Mouse (Mus musculus): Measurements from ENCODE around the gene Pnpla1. TPM values are rescaled to one million over a fixed set of nuclear protein-coding genes. Genes with fewer than 3 reads are reported as not detected.
"Not testable (repeated sequence)": the region's sequence is repeated elsewhere in the genome, so short reads cannot be mapped to it uniquely, and the experiment has no call there.

Gene Pnpla1
- polyA plus RNA-seq (2014; fragmentation: Nextera tagmentation; extraction: Ambion mirVana) = not detected in 2 replicates

GRCm38 (mm10) chr17:28858205-28858604 is at the start of gene Pnpla1:
TSS of gene Pnpla1 (plus strand) at chr17:28858411.
- H3K36me3 ChIP-seq (ENCODE audit: control insufficient read depth, insufficient read depth, low read length) = no peaks in the 10 kb centered on the region
- WGBS = 38% methylated on average over 12 of the region's 12 CpGs
- no peak within 1 kb of the TSS for H3K9ac ChIP-seq (ENCODE audit: low read depth, low read length)
- H3K27ac ChIP-seq (ENCODE audit: low read depth, low read length) = no peak within 1 kb of the TSS
- no peak within 1 kb of the TSS for H3K4me3 ChIP-seq (ENCODE audit: low read depth, low read length)
- ATAC-seq (ENCODE audit: low FRiP score) (no peak), DNase-seq (ENCODE audit: low spot score) (peak; percentile 31)
- H3K4me1 ChIP-seq (replicated peaks; ENCODE audit: control insufficient read depth, insufficient read depth, low read length) = no peaks in the 10 kb centered on the region
- no peaks in the 10 kb centered on the region for H3K27me3 ChIP-seq (ENCODE audit: control insufficient read depth, insufficient read depth, low read length)
- no peak within 1 kb of the TSS for H3K4me2 ChIP-seq (replicated peaks; ENCODE audit: low read depth, low read length)
- H3K9me3 ChIP-seq (ENCODE audit: control insufficient read depth, low read length) = peaks cover 2% of the 10 kb centered on the region; the same call in 1 of the 2 replicates

GRCm38 (mm10) chr17:28808714-28809113 is 49.5 kb upstream of the Pnpla1 start:
- ATAC-seq (ENCODE audit: low FRiP score) (no peak), DNase-seq (ENCODE audit: low spot score) (no peak)
- H3K27ac ChIP-seq (ENCODE audit: low read depth, low read length) = no peak overlapping the region
- H3K9ac ChIP-seq (ENCODE audit: low read depth, low read length) = no peak overlapping the region
- H3K27me3 ChIP-seq (ENCODE audit: control insufficient read depth, insufficient read depth, low read length) = no peaks in the 10 kb centered on the region
- no peaks in the 10 kb centered on the region for H3K4me1 ChIP-seq (replicated peaks; ENCODE audit: control insufficient read depth, insufficient read depth, low read length)
- 95% methylated on average over 8 of the region's 8 CpGs for WGBS
- no peak overlapping the region for H3K4me3 ChIP-seq (ENCODE audit: low read depth, low read length)
- no peak overlapping the region for H3K4me2 ChIP-seq (replicated peaks; ENCODE audit: low read depth, low read length)
- H3K9me3 ChIP-seq (ENCODE audit: control insufficient read depth, low read length) = no peaks in the 10 kb centered on the region
- H3K36me3 ChIP-seq (ENCODE audit: control insufficient read depth, insufficient read depth, low read length) = peaks cover 17% of the 10 kb centered on the region; the same call in 1 of the 2 replicates

GRCm38 (mm10) chr17:28809175-28809831 is 48.9 kb upstream of the Pnpla1 start:
- ATAC-seq (ENCODE audit: low FRiP score) (no peak), DNase-seq (ENCODE audit: low spot score) (no peak)
- Histone ChIP-seq H3K27me3 (ENCODE audit: control insufficient read depth, insufficient read depth, low read length) (no peaks in the 10 kb centered on the region), H3K9ac (ENCODE audit: low read depth, low read length) (no peak overlapping the region), H3K4me2 (replicated peaks; ENCODE audit: low read depth, low read length) (no peak overlapping the region), H3K36me3 (ENCODE audit: control insufficient read depth, insufficient read depth, low read length) (peaks cover 19% of the 10 kb centered on the region; the same call in 1 of the 2 replicates), H3K4me3 (ENCODE audit: low read depth, low read length) (no peak overlapping the region), H3K9me3 (ENCODE audit: control insufficient read depth, low read length) (no peaks in the 10 kb centered on the region), H3K4me1 (replicated peaks; ENCODE audit: control insufficient read depth, insufficient read depth, low read length) (no peaks in the 10 kb centered on the region), H3K27ac (ENCODE audit: low read depth, low read length) (no peak overlapping the region)
- WGBS = 94% methylated on average over 10 of the region's 10 CpGs

GRCm38 (mm10) chr17:28812345-28812744 is 45.9 kb upstream of the Pnpla1 start:
- WGBS = 96% methylated on average over 10 of the region's 10 CpGs

GRCm38 (mm10) chr17:28814529-28815097 is 43.6 kb upstream of the Pnpla1 start:
- no peak overlapping the region for H3K27ac ChIP-seq (ENCODE audit: low read depth, low read length)
- no peak overlapping the region for H3K4me3 ChIP-seq (ENCODE audit: low read depth, low read length)
- no peak overlapping the region for H3K9ac ChIP-seq (ENCODE audit: low read depth, low read length)
- no peaks in the 10 kb centered on the region for H3K27me3 ChIP-seq (ENCODE audit: control insufficient read depth, insufficient read depth, low read length)
- no peak overlapping the region for H3K4me2 ChIP-seq (replicated peaks; ENCODE audit: low read depth, low read length)
- DNase-seq (ENCODE audit: low spot score) (no peak), ATAC-seq (ENCODE audit: low FRiP score) (no peak)
- 96% methylated on average over 18 of the region's 18 CpGs for WGBS
- H3K4me1 ChIP-seq (replicated peaks; ENCODE audit: control insufficient read depth, insufficient read depth, low read length) = no peaks in the 10 kb centered on the region
- no peaks in the 10 kb centered on the region for H3K9me3 ChIP-seq (ENCODE audit: control insufficient read depth, low read length)
- peaks cover 30% of the 10 kb centered on the region for H3K36me3 ChIP-seq (ENCODE audit: control insufficient read depth, insufficient read depth, low read length)

More at GRCm38 (mm10) chr17:28812345-28812744, 45.9 kb upstream of the Pnpla1 start:
- Histone ChIP-seq H3K4me3 (ENCODE audit: low read depth, low read length) (no peak overlapping the region), H3K27me3 (ENCODE audit: control insufficient read depth, insufficient read depth, low read length) (no peaks in the 10 kb centered on the region), H3K9me3 (ENCODE audit: control insufficient read depth, low read length) (no peaks in the 10 kb centered on the region), H3K36me3 (ENCODE audit: control insufficient read depth, insufficient read depth, low read length) (peaks cover 16% of the 10 kb centered on the region; the same call in 1 of the 2 replicates), H3K27ac (ENCODE audit: low read depth, low read length) (no peak overlapping the region), H3K9ac (ENCODE audit: low read depth, low read length) (no peak overlapping the region), H3K4me2 (replicated peaks; ENCODE audit: low read depth, low read length) (no peak overlapping the region), H3K4me1 (replicated peaks; ENCODE audit: control insufficient read depth, insufficient read depth, low read length) (no peaks in the 10 kb centered on the region)
- DNase-seq (ENCODE audit: low spot score) = no peak
- no peak for ATAC-seq (ENCODE audit: low FRiP score)

- Histone ChIP-seq H3K4me1 (replicated peaks; ENCODE audit: control insufficient read depth, insufficient read depth, low read length) (no peaks in the 10 kb centered on the region), H3K9ac (ENCODE audit: low read depth, low read length) (no peak overlapping the region), H3K27ac (ENCODE audit: low read depth, low read length) (no peak overlapping the region), H3K9me3 (ENCODE audit: control insufficient read depth, low read length) (no peaks in the 10 kb centered on the region), H3K4me3 (ENCODE audit: low read depth, low read length) (no peak overlapping the region), H3K27me3 (ENCODE audit: control insufficient read depth, insufficient read depth, low read length) (no peaks in the 10 kb centered on the region), H3K4me2 (replicated peaks; ENCODE audit: low read depth, low read length) (no peak overlapping the region), H3K36me3 (ENCODE audit: control insufficient read depth, insufficient read depth, low read length) (peaks cover 27% of the 10 kb centered on the region)
- ATAC-seq (ENCODE audit: low FRiP score) (no peak), DNase-seq (ENCODE audit: low spot score) (no peak)
- WGBS = 85% methylated on average over 10 of the region's 10 CpGs
These were observed 42.7 kb upstream of the Pnpla1 start for GRCm38 (mm10) chr17:28815384-28816004.

GRCm38 (mm10) chr17:28816326-28816725 is 41.9 kb upstream of the Pnpla1 start:
- ATAC-seq (ENCODE audit: low FRiP score); H3K4me1 ChIP-seq (replicated peaks; ENCODE audit: control insufficient read depth, insufficient read depth, low read length); DNase-seq (ENCODE audit: low spot score); H3K27ac ChIP-seq (ENCODE audit: low read depth, low read length); H3K4me2 ChIP-seq (replicated peaks; ENCODE audit: low read depth, low read length); H3K9me3 ChIP-seq (ENCODE audit: control insufficient read depth, low read length); H3K4me3 ChIP-seq (ENCODE audit: low read depth, low read length); H3K27me3 ChIP-seq (ENCODE audit: control insufficient read depth, insufficient read depth, low read length); H3K9ac ChIP-seq (ENCODE audit: low read depth, low read length): not testable (repeated sequence)
- 98% methylated on average over 10 of the region's 10 CpGs for WGBS
- peaks cover 27% of the 10 kb centered on the region for H3K36me3 ChIP-seq (ENCODE audit: control insufficient read depth, insufficient read depth, low read length)

GRCm38 (mm10) chr17:28816875-28817811 is 41.1 kb upstream of the Pnpla1 start:
- Histone ChIP-seq H3K27ac (ENCODE audit: low read depth, low read length) (no peak overlapping the region), H3K9ac (ENCODE audit: low read depth, low read length) (no peak overlapping the region), H3K9me3 (ENCODE audit: control insufficient read depth, low read length) (no peaks in the 10 kb centered on the region), H3K4me3 (ENCODE audit: low read depth, low read length) (no peak overlapping the region), H3K4me1 (replicated peaks; ENCODE audit: control insufficient read depth, insufficient read depth, low read length) (no peaks in the 10 kb centered on the region), H3K36me3 (ENCODE audit: control insufficient read depth, insufficient read depth, low read length) (peaks cover 27% of the 10 kb centered on the region), H3K4me2 (replicated peaks; ENCODE audit: low read depth, low read length) (no peak overlapping the region), H3K27me3 (ENCODE audit: control insufficient read depth, insufficient read depth, low read length) (no peaks in the 10 kb centered on the region)
- no peak for ATAC-seq (ENCODE audit: low FRiP score)
- 94% methylated on average over 25 of the region's 25 CpGs for WGBS
- DNase-seq (ENCODE audit: low spot score) = no peak
